Mouse (Mus musculus) ES-Bruce4 (cell line): Measurements from ENCODE around the gene Ubr3. TPM values are rescaled to one million over a fixed set of nuclear protein-coding genes. Genes with fewer than 3 reads are reported as not detected.

Source experiments
- H3K27ac ChIP-seq: 2 replicates; pipeline ENCODE4 v1.5.1; 2012; ENCODE audit warnings: low read length, inconsistent platforms; ENCODE audit not compliant: insufficient read depth
- H3K27me3 ChIP-seq: 2 replicates; pipeline ENCODE4 v1.6.1; 2012; ENCODE audit warnings: mild to moderate bottlenecking, low read length, inconsistent platforms; ENCODE audit not compliant: control insufficient read depth, poor library complexity, insufficient read depth, severe bottlenecking
- H3K36me3 ChIP-seq: 2 replicates; pipeline ENCODE4 v1.6.1; 2012; ENCODE audit warnings: inconsistent platforms, mild to moderate bottlenecking, low read length, moderate library complexity; ENCODE audit not compliant: control insufficient read depth, poor library complexity, insufficient read depth, severe bottlenecking
- H3K4me1 ChIP-seq: one replicate; pipeline ENCODE4 v1.8.1; 2011; ENCODE audit warnings: low read length; ENCODE audit not compliant: control insufficient read depth, insufficient read depth
- H3K4me3 ChIP-seq: 2 replicates; pipeline ENCODE4 v1.5.1; 2011; ENCODE audit warnings: low read depth, mild to moderate bottlenecking, low read length
- H3K9ac ChIP-seq: 2 replicates; pipeline ENCODE4 v1.6.1; 2012; ENCODE audit warnings: low read depth, mild to moderate bottlenecking, inconsistent platforms; ENCODE audit not compliant: poor library complexity, severe bottlenecking
- H3K9me3 ChIP-seq: replicated peaks from 2 replicates; pipeline ENCODE4 v1.6.1; 2012; ENCODE audit warnings: mild to moderate bottlenecking, low read length, inconsistent platforms; ENCODE audit not compliant: control insufficient read depth, poor library complexity, insufficient read depth, severe bottlenecking
- CTCF ChIP-seq: IDR thresholded peaks from one replicate; pipeline ENCODE4 v1.8.1; 2011; ENCODE audit warnings: low read depth, low read length
- EP300 ChIP-seq: IDR thresholded peaks from 2 replicates; pipeline ENCODE4 v1.6.1; 2011; ENCODE audit warnings: low read depth, low read length; ENCODE audit not compliant: insufficient read depth
- POLR2A ChIP-seq: IDR thresholded peaks from one replicate; pipeline ENCODE4 v1.8.1; 2011; ENCODE audit warnings: low read length; ENCODE audit not compliant: insufficient read depth
- polyA plus RNA-seq: library from polyadenylated mRNA; stranded (reverse); fragments of >200 nt; gene quantifications from 2 replicates; pipeline ENCODE4 v1.2.4, GENCODE M21; 2011; ENCODE audit warnings: low read depth; ENCODE audit not compliant: missing spikeins, insufficient read depth, insufficient read length

The Ubr3 gene
- 59.0 and 65.6 TPM in 2 replicates for polyA plus RNA-seq

DNA sequence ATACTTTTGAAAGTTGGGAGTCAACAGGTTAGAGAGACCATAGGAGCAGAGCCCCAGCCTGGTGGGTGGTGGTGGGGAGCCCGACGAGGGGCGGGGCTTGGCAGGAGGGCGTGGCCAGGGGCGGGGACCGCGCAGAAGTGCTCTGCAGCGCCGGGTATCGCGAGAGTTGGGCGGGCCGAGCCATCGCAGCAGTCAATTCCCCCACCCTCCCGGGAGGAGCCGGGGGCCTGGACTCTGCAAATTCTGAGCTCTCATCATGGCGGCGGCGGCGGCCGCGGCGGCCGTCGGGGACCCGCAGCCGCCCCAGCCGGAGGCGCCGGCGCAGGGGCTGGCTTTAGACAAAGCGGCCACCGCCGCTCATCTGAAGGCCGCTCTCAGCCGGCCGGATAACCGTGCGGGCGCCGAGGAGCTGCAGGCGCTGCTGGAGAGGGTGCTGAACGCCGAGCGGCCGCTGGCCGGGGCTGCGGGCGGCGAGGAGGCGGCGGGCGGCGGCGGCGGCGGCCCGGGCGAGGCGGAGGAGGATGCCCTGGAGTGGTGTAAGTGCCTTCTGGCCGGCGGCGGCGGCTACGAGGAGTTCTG lies at the start of gene Ubr3:
Gene Ubr3 (plus strand): TSS at position 208 of the 579 bp plus-strand sequence.
- Histone ChIP-seq H3K9me3 (no peaks in the 10 kb centered on the region), H3K4me1 (peaks cover 1% of the 10 kb centered on the region), H3K27ac (peak within 1 kb of the TSS; percentile 92), H3K36me3 (peaks cover 2% of the 10 kb centered on the region; the same call in 1 of the 2 replicates), H3K4me3 (peak within 1 kb of the TSS; percentile 89), H3K27me3 (no peaks in the 10 kb centered on the region), H3K9ac (peak within 1 kb of the TSS; percentile 97)
- peak; percentile 34 for TF ChIP-seq POLR2A
- TF ChIP-seq EP300, result no peak

- TF ChIP-seq CTCF, result no peak
- Histone ChIP-seq H3K9ac (no peak overlapping the region), H3K36me3 (no peaks in the 10 kb centered on the region), H3K4me3 (no peak overlapping the region), H3K27ac (no peak overlapping the region), H3K9me3 (no peaks in the 10 kb centered on the region), H3K4me1 (no peaks in the 10 kb centered on the region), H3K27me3 (no peaks in the 10 kb centered on the region)
These were observed 47.8 kb upstream of the Ubr3 start for GRCm38 (mm10) chr2:69849215-69849614.

DNA sequence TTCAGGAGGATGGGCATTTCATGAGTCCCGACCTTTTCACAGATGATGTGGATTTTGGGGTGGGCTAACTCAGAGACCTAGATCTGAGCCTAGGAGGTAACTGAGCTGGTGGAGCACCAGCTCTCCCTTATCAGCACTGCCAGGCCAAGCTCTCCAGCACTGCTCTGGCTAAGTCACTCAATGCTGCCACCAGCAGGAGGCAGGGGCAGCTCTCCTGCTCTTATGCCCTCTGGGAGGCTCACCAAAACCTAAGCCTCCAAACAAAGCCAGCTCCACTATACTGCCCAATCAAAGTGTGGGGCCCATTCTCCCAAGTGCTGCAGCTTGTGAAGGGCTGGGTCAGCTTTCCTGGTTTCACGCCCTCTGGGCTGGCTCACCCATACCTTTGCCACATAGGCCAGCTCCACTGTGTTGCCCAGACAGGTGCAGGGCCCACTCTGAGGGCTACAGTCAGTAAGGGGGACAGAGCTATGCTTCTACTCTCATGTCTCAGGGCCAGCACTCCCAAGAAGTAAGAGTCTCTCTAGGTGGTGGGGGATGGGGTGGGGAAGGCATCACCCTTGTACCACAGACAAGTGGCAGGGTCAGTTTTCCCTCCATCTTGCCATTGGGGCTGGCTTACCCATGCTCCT lies 45.5 kb upstream of the Ubr3 start:
- no peak for TF ChIP-seq EP300
- TF ChIP-seq CTCF, result no peak
- TF ChIP-seq POLR2A, result no peak
- Histone ChIP-seq H3K9me3 (no peaks in the 10 kb centered on the region), H3K36me3 (no peaks in the 10 kb centered on the region), H3K9ac (no peak overlapping the region), H3K4me3 (no peak overlapping the region), H3K27me3 (no peaks in the 10 kb centered on the region), H3K27ac (no peak overlapping the region), H3K4me1 (no peaks in the 10 kb centered on the region)

GRCm38 (mm10) chr2:69856392-69856791 lies 40.7 kb upstream of the Ubr3 start:
- Histone ChIP-seq H3K4me3 (no peak overlapping the region), H3K4me1 (no peaks in the 10 kb centered on the region), H3K9me3 (no peaks in the 10 kb centered on the region), H3K9ac (no peak overlapping the region), H3K36me3 (no peaks in the 10 kb centered on the region), H3K27ac (no peak overlapping the region), H3K27me3 (no peaks in the 10 kb centered on the region)
- TF ChIP-seq POLR2A (no peak), CTCF (no peak)

- H3K4me1 ChIP-seq, result no peaks in the 10 kb centered on the region
- no peaks in the 10 kb centered on the region for H3K9me3 ChIP-seq
- TF ChIP-seq CTCF, result peak; percentile 33
- TF ChIP-seq EP300, result no peak
- TF ChIP-seq POLR2A, result no peak
- no peak overlapping the region for H3K9ac ChIP-seq
- no peaks in the 10 kb centered on the region for H3K36me3 ChIP-seq
- H3K27me3 ChIP-seq, result no peaks in the 10 kb centered on the region
- no peak overlapping the region for H3K4me3 ChIP-seq
- H3K27ac ChIP-seq, result no peak overlapping the region
These were observed 39.2 kb upstream of the Ubr3 start for GRCm38 (mm10) chr2:69857882-69858281.

DNA sequence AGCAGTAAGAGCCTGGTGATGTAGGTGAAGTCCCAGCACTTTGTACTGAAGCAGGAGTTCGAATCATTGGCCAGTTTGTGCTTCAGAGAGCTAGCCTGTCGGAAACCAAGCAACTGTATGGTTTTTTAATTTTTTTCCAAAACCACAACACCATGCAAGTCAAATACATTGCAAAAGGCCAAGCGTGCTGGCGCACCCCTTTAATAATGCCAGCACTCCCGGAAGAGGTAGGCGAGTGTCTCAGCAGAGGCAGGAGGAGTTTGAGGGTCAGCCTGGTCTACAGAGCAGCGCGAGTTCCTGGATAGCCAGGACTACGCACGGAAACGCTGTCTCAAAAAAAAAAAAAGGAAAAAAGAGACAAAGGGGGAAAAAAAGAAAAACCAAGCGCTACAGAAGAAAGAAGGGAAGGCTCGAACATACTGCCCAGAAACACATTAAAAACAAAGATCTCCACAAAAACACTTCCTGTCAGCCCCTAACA lies 36.0 kb upstream of the Ubr3 start:
- peak overlapping the region; percentile 84 for H3K27ac ChIP-seq

More for the DNA sequence above, 36.0 kb upstream of the Ubr3 start:
- no peaks in the 10 kb centered on the region for H3K4me1 ChIP-seq
- H3K4me3 ChIP-seq, result peak overlapping the region; percentile 77
- no peaks in the 10 kb centered on the region for H3K9me3 ChIP-seq
- peak overlapping the region; percentile 97 for H3K9ac ChIP-seq
- no peak for TF ChIP-seq EP300
- TF ChIP-seq POLR2A, result no peak
- TF ChIP-seq CTCF, result no peak
- H3K27me3 ChIP-seq, result no peaks in the 10 kb centered on the region
- peaks cover 13% of the 10 kb centered on the region for H3K36me3 ChIP-seq
